Mouse (Mus musculus) liver, adult 2 months (tissue): Measurements from ENCODE around the gene Hexim2.

Experiments
- CTCF ChIP-seq: fragments of 200-500 bp; IDR thresholded peaks from 2 replicates; pipeline ENCODE4 v1.5.1; 2011; ENCODE audit warnings: low read depth, low read length, control low read depth
- POLR2A ChIP-seq: fragments of 200-500 bp; IDR thresholded peaks from 2 replicates; pipeline ENCODE4 v1.6.1; 2011; ENCODE audit warnings: low read length, control low read depth; ENCODE audit not compliant: insufficient read depth; ENCODE audit errors: extremely low read depth

DNA sequence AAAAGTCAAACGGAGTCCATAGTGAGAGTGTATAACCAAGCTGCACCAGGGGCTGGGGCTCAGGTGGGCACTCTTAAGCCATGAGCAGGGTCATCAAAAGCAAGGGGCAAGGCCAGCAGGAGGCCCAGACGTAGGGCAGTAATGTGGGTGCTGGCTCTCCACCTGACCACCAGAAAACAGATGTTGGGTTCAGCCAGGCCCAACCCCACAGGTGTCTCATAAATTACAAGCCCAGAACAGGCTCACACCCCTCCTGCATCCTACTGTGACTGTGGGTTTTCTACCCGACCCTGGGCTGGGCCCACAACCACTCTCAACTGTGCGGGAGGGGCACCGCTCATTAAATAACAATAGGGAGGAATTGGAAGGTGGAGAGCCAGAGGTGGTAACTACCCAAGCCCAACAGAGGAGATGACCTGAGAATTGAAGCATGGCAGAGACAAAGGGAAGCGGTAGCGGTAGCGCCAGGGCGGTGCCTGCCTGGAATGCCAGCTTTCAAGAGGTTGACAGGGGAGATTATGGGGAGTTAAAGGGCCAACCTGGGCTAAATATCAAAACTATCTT lies 37.0 kb upstream of the Hexim2 start:
- no peak for TF ChIP-seq CTCF
- no peak for TF ChIP-seq POLR2A
